ENCODE assay signal across 7 mouse cellular contexts in the genomic region with DNA sequence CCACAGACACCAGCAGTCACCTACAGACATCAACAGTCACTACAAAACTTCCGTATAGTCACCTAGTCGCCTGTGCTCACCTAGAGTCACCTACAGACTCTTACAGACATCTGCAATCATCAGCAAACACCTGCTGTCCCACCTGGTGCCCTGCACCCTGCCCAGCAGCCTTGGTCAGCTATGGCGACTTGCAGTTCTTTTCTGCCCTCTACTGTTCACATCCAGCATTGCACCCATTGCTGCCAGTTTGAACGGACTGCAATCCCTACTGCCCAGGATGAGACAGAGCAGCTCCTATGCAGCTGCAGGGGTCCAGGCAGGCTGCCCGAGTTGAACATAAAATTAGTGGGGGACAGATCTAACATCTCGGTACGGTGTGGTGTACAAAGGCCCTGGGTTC. TPM values are rescaled to one million over a fixed set of nuclear protein-coding genes. Genes with fewer than 3 reads are reported as not detected.
DNase-seq lines count a peak whose midpoint lies in the region; ATAC-seq lines count a peak whose summit lies in the region.

No protein-coding gene starts in this region.

- H3K9ac ChIP-seq in midbrain, embryonic 11.5 days (ENCODE audit: low read length) = no peak overlapping the region

- H3K4me3 ChIP-seq in midbrain, embryonic 11.5 days (ENCODE audit: low read depth, low read length) = no peak overlapping the region

- intact Hi-C loops in left cerebral cortex, postnatal 14 days (cut with DNase I) = loop anchor here (2.0 to 5.0 kb wide), 2 partner anchors 55 to 163 kb away; no protein-coding TSS in a partner anchor

- no peaks in the 10 kb centered on the region for H3K36me3 ChIP-seq in midbrain, embryonic 11.5 days (ENCODE audit: control insufficient read depth, insufficient read depth, low read length)

- no peak overlapping the region for H3K27ac ChIP-seq in midbrain, embryonic 11.5 days (ENCODE audit: low read depth, low read length)

- peak; percentile 87 for DNase-seq in adipocyte (ENCODE audit: low spot score)
- peak; percentile 86 to 92 for DNase-seq in cerebellum, postnatal 36 days
- peak; percentile 54 to 69 for DNase-seq in gastrocnemius, adult 8-10 months (ENCODE audit: low spot score in 2 of 2)
- DNase-seq in left cerebral cortex, postnatal 14 days (ENCODE audit: low spot score in 2 of 2) = peak; percentile 80 to 90
- peak; percentile 98 for DNase-seq in midbrain, embryonic 11.5 days (ENCODE audit: low spot score, missing footprints)
- DNase-seq in spleen, adult 12 weeks (ENCODE audit: low spot score) = peak; percentile 76

- no peak overlapping the region for H3K4me2 ChIP-seq in midbrain, embryonic 11.5 days

- H3K4me1 ChIP-seq in midbrain, embryonic 11.5 days (ENCODE audit: control insufficient read depth, insufficient read depth, low read length) = no peaks in the 10 kb centered on the region

- 2% methylated on average over 7 of the region's 7 CpGs for WGBS in midbrain, embryonic 11.5 days

- ATAC-seq in inflammation-experienced regulatory T-cells, adult 6 months = peak; percentile 50
- peak; percentile 74; the same call in 1 of the 2 replicates for ATAC-seq in midbrain, embryonic 11.5 days (ENCODE audit: low FRiP score)

- H3K9me3 ChIP-seq in midbrain, embryonic 11.5 days (ENCODE audit: control insufficient read depth, low read length) = no peaks in the 10 kb centered on the region

- H3K27me3 ChIP-seq in midbrain, embryonic 11.5 days (ENCODE audit: control insufficient read depth, insufficient read depth, low read length) = peaks cover 41% of the 10 kb centered on the region

RNA-seq across cellular contexts. Expression of a gene that starts 5.3 kb away (rescaled TPM):
- 100 to 1,000 TPM; 223 to 267 (median 235) TPM for total RNA-seq in gastrocnemius, adult 8-10 months (2022)
- 10 to 100 TPM; 13.8 to 17.2 (median 15.0) TPM for polyA plus RNA-seq in inflammation-experienced regulatory T-cells, adult 6 months (2017; shearing (Covaris generic))
- 10 to 100 TPM; 67.0 to 69.8 TPM for total RNA-seq in left cerebral cortex, postnatal 14 days (2021)
- polyA plus RNA-seq in midbrain, embryonic 11.5 days (2014; fragmentation: Nextera tagmentation; extraction: Ambion mirVana) = 6.6 and 6.9 TPM in 2 replicates

RNA-seq across cellular contexts. Expression of a gene that starts 32.4 kb away (rescaled TPM):
- under 1 TPM in 2 of 4 experiments, not detected in 2; 0.05 to 0.31 TPM for total RNA-seq in gastrocnemius, adult 8-10 months (2022)
- 1 to 10 TPM; 1.1 to 1.4 (median 1.2) TPM for polyA plus RNA-seq in inflammation-experienced regulatory T-cells, adult 6 months (2017; shearing (Covaris generic))
- total RNA-seq in left cerebral cortex, postnatal 14 days (2021) = 100 to 1,000 TPM; 280 to 299 TPM
- polyA plus RNA-seq in midbrain, embryonic 11.5 days (2014; fragmentation: Nextera tagmentation; extraction: Ambion mirVana) = 10.0 and 13.1 TPM in 2 replicates

RNA-seq across cellular contexts. Expression of a gene that starts 46.1 kb away (rescaled TPM):
- 10 to 100 TPM; 41.6 to 49.3 (median 43.1) TPM for total RNA-seq in gastrocnemius, adult 8-10 months (2022)
- 10 to 100 TPM; 34.3 to 41.1 (median 36.9) TPM for polyA plus RNA-seq in inflammation-experienced regulatory T-cells, adult 6 months (2017; shearing (Covaris generic))
- total RNA-seq in left cerebral cortex, postnatal 14 days (2021) = 100 to 1,000 TPM in 1 of 2 experiments, 10 to 100 TPM in 1; 80.2 to 104 TPM
- 40.4 and 44.5 TPM in 2 replicates for polyA plus RNA-seq in midbrain, embryonic 11.5 days (2014; fragmentation: Nextera tagmentation; extraction: Ambion mirVana)

RNA-seq across cellular contexts. Expression of a gene that starts 49.8 kb away (rescaled TPM):
- total RNA-seq in gastrocnemius, adult 8-10 months (2022) = 1 to 10 TPM in 1 of 4 experiments, under 1 TPM in 3; 0.27 to 1.0 (median 0.59) TPM
- 10 to 100 TPM; 49.1 to 93.2 (median 50.3) TPM for polyA plus RNA-seq in inflammation-experienced regulatory T-cells, adult 6 months (2017; shearing (Covaris generic))
- total RNA-seq in left cerebral cortex, postnatal 14 days (2021) = under 1 TPM; 0.33 to 0.44 TPM
- 0.37 and 0.43 TPM in 2 replicates for polyA plus RNA-seq in midbrain, embryonic 11.5 days (2014; fragmentation: Nextera tagmentation; extraction: Ambion mirVana)

RNA-seq across cellular contexts. Expression of a gene that starts 57.3 kb away (rescaled TPM):
- total RNA-seq in gastrocnemius, adult 8-10 months (2022) = not detected
- 10 to 100 TPM in 1 of 3 experiments, 1 to 10 TPM in 2; 4.4 to 10.7 (median 9.8) TPM for polyA plus RNA-seq in inflammation-experienced regulatory T-cells, adult 6 months (2017; shearing (Covaris generic))
- total RNA-seq in left cerebral cortex, postnatal 14 days (2021) = 1 to 10 TPM; 1.8 to 1.9 TPM
- 2.3 and 2.7 TPM in 2 replicates for polyA plus RNA-seq in midbrain, embryonic 11.5 days (2014; fragmentation: Nextera tagmentation; extraction: Ambion mirVana)

Comparison
In these comparisons a context has a peak if more than half of its experiments do, and no peak if none do; other contexts are left out.
1. RNA of a gene that starts 32.4 kb away (total RNA-seq): 280 to 299 TPM in left cerebral cortex, postnatal 14 days; 0.05 to 0.31 TPM in gastrocnemius, adult 8-10 months; every median in the first group is over 100 times any median in the second.
2. Peak in every context shown above with its lines, with median percentiles within 50 percentile points of each other: DNase-seq.